Mouse (Mus musculus): ENCODE measurements around the gene Plch2.
"Not testable (repeated sequence)": the region's sequence is repeated elsewhere in the genome, so short reads cannot be mapped to it uniquely, and the experiment has no call there.

Gene Plch2

GRCm38 (mm10) chr4:155056724-155057123 lies at the start of gene Plch2:
Gene Plch2 (minus strand): TSS chr4:155056784.
- no peak for DNase-seq (ENCODE audit: low spot score in 2 of 2)

DNA sequence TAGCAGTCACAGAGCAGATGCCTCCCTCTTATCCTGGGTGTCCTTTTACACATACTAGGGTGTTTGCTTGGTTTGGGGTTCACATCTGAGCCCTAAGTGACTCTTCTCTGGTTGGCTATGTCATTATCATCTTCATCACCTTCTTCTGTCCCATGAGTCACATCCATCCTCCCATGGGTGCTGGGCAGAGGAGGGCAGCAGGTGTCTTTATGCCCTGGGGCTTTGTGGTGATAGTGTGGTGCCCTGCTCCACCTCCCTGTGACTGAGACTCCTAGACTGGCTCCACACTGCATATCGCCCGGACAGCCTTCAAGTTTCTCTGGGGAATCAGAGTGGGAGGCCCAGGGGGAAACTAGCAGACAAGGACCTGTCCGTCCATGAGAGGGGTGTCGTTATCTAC lies 42.0 kb upstream of the Plch2 start:
- no peak for DNase-seq (ENCODE audit: low spot score in 2 of 2)

DNA sequence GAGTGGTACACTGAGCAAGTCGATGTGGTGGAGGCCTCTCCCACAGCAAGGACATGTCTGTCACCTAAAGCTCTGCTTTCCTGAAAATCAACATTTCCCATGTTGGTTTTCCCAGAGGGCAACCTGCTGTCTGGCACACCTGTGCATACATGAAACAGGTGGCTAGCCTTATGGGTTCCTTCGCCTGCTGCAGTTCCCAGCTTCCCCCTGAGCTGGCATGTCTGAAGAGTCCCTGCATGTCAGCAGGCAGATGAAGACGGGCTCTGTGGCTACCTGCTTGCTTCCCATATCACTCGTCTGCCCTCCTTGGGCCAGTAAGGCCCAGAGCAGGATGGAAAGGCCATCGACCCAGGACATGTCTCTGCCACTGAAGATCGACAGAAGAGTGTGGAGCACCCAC lies 40.9 kb upstream of the Plch2 start:
- no peak for DNase-seq (ENCODE audit: low spot score in 2 of 2)

DNA sequence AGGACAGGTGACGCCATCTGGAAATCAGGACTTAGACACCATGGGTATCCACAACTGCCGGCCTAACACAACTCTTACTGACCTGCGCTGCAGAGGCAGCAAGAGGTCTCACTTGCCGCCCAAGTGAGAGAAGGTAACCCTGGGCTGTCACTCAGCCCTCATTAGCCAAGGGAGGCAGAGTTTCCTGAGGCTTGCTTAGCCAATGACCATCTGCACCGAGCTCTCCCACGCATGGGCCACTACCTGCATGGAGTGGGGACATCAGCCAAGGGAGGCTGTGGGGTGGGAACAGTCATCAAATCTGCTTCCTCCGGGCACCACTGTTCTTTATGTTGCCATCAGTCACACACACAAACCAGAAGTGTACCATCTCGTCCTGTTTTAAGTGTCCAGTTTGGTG lies 39.4 kb upstream of the Plch2 start:
- DNase-seq (ENCODE audit: low spot score in 2 of 2): no peak

- peak; percentile 64 to 83 for DNase-seq (ENCODE audit: low spot score in 2 of 2)
Measured at GRCm38 (mm10) chr4:155095238-155095900, 38.8 kb upstream of the Plch2 start.

- DNase-seq (ENCODE audit: low spot score in 2 of 2): peak; percentile 30 to 66
Measured at GRCm38 (mm10) chr4:155094565-155094964, 38.0 kb upstream of the Plch2 start.

DNA sequence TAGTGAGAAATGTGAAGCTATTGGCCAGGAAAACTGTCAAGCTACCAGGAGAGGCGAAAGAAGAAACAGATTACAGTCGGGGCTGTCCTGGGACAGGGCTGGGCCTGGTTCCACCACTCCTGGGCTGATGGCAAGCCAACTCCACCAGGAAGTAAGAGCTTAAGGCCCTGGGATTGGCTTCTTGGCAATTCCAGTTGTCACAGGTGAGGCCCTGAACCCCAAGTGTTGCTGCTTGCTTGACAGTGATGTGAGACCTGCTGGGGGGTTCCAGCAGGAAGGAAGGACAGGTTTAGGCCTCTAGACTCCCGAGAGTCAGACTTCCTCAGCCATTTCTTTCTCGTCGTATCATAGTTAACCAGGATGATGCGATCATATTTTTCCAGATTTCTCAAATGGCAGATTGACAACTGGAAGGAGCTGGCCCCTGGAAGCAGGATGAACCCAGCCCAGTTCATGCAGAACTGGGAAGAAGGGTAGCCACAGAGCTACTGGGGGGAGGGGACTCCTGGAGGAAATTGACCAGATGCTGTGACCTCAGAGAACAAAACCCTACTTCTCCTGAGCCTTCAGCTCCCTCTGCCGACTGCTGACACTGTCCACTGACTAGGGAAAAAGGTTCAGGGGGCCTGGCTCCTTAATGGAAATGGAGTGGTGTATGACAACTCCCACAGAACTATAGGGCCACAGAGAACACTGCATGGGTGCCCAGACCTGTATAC lies 37.0 kb upstream of the Plch2 start:
- DNase-seq (ENCODE audit: low spot score in 2 of 2): no peak

GRCm38 (mm10) chr4:155092718-155093430 lies 36.3 kb upstream of the Plch2 start:
- DNase-seq (ENCODE audit: low spot score in 2 of 2): no peak

- no peak for DNase-seq (ENCODE audit: low spot score in 2 of 2)
Measured at GRCm38 (mm10) chr4:155090688-155091449, 34.3 kb upstream of the Plch2 start.

GRCm38 (mm10) chr4:155090147-155090546 lies 33.6 kb upstream of the Plch2 start:
- DNase-seq (ENCODE audit: low spot score in 2 of 2): no peak

- no peak for DNase-seq (ENCODE audit: low spot score in 2 of 2)
Measured at GRCm38 (mm10) chr4:155089241-155089640, 32.7 kb upstream of the Plch2 start.

GRCm38 (mm10) chr4:155086108-155087024 lies 29.8 kb upstream of the Plch2 start, which contains the start of the genes Rer1 and Morn1:
Gene Rer1 (minus strand): TSS chr4:155086382.
Gene Morn1 (plus strand): TSS chr4:155086577.
- DNase-seq (ENCODE audit: low spot score in 2 of 2): peak; percentile 99 to 100

DNA sequence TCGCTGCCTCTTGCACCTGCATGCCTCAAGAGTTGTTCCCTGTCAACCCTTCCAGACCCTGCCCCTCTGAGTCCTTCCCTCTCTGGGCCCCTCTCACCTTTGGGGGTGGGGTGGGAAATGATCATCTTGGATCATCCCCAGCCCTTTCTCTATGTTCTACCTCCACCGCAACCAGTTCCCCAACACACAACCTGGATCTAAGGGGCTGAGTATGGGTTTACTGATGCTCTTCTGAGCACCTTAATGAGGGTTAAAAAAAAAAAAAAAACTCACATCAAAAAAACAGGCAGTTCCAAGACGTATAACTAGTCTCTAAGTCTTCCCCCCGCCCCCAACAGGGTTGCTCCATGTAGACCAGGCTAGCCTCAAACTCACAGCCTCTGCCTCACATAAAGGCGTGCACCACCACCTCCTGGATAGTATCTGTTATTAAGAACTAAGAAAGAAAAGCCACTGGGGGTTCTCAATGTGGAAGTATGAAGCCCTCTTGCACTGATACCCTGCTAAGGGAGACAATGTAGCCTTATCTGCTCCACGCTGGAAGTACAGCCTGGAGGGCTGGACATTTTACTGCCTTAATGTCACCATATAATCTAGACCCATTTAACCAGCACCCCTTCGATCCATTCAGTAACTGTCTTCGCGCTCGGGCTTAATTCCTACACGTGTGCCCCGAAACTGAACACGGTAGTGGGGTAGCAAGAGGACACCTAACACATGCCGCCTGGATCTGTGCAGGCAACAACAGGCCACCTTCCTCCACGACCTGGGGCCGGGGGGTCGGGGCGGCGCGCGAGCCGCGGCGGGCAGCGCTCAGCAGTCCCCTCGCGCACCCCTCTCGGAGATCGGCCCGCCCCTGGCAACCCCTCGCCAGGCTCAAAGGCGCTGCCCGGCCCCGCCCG lies 28.9 kb upstream of the Plch2 start:
- DNase-seq (ENCODE audit: low spot score in 2 of 2): no peak

DNA sequence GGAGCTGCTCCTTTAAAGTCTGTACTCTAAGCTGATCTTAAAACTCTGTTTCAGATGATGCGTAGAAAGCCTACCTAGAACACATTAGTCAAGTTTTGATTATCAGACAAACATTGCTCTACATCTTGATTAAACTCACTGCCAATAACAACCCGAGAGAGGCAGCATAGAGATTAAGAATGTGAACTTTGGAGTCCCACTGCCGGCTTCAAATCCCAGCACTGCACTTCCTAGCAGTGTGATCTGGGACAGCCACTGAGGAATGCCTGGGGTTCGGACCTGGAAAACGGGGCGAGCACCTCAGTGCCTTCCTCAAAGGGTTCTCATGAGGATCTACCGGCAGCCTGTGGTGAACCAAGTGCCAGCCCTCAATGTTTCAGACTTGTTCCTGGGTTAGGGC lies 27.8 kb upstream of the Plch2 start:
- DNase-seq (ENCODE audit: low spot score in 2 of 2): no peak

DNA sequence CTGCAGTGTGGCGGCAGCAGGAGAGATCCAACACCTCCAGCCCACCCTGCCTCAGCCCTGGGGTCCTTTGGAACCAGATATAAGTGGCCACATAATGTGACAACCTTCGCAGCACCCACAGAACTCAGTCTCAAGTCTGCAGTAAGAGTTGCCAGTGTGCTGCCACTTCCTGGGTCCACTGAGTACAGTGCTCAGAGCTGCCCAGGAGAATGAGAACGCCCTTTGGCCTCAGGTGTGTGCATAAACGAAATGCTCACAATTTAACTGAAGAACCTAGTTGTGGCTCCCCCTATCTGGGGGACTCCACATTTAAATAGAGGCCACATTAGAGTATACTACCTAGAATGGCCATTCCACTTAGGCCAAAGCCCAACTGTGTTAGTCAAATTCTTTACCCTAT lies 27.0 kb upstream of the Plch2 start:
- DNase-seq (ENCODE audit: low spot score in 2 of 2): no peak

DNA sequence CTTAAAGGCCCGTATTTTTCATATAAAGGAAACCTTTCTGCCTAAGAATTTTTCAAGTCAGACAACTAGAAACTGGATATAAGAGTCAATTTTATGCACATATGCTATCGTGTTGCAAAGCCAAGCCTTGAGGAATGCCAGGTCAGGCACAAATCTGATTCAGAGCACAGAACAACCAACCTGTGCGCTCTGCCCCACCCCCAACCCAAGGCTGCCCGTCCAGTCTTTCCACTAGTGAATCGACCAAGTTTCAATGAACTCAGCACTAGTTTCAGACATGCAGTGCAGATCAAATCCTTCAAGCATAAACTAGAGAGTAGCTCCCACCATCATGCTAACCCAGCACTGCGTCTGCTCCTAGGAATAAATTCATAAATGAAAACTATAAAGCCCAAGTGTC lies 23.1 kb upstream of the Plch2 start:
- no peak for DNase-seq (ENCODE audit: low spot score in 2 of 2)

- DNase-seq (ENCODE audit: low spot score in 2 of 2): not testable (repeated sequence)
Measured at GRCm38 (mm10) chr4:155078808-155079207, 22.2 kb upstream of the Plch2 start.

DNA sequence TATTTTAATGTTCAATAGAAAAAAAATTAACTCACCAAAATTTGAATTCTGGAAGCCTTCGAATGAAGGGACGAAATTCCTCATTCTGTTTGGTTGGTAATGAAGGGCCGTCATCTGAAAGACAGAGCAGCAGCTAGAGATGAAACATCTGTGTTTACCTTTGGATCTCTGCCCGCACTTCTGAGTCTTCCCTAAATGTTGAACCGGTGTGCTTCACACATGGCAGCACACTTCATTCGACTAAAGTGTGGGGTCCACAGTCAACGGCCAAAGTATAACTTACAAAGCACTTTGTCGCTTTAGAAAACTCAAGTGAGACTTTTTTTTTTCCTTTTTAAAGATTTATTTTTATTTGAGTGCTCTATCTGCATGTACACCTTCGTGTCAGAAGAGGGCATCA lies 20.1 kb upstream of the Plch2 start:
- DNase-seq (ENCODE audit: low spot score in 2 of 2): no peak

DNA sequence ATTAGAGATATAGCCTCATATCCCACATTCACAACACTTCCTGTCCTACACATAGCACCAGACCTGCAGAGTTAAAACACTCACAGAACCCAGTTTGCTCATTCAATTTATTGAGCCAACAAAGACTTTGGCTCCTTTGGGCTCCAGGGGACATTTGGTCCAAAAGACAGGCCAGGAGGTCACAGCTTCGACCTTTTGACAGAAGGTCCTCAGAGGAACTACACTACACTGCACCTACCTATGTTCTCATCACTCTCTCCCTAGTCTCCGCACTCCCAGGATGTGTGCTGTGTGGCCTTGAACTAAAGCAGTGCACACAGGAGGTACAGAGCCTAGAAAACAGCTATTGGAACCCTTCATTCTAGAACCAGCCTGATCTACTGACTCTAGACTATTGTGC lies 19.2 kb upstream of the Plch2 start:
- DNase-seq (ENCODE audit: low spot score in 2 of 2): no peak

- no peak for DNase-seq (ENCODE audit: low spot score in 2 of 2)
Measured at GRCm38 (mm10) chr4:155075137-155075536, 18.6 kb upstream of the Plch2 start.

Measured in thymus, postnatal 10 days (tissue).